ENCODE assay signal across 20 mouse cellular contexts in genomic region chr14:114912271-114912670, GRCm38 (mm10).
A peak's percentile ranks its signal among the peaks of the same experiment; 100 is the strongest.
DNase-seq lines count a peak whose midpoint lies in the region; ATAC-seq and TF ChIP-seq lines count a peak whose summit lies in the region.
"Had no signal": no experiment of that assay in that cellular context is flagged by ENCODE, and none has a peak within 500 bp of the region (broad histone marks: within the 10 kb centered on the region; RNA-seq: fewer than 3 reads in every experiment).

No protein-coding gene starts in this region.

- H3K27ac ChIP-seq in lung, embryonic 14.5 days (ENCODE audit: low read depth): no peak overlapping the region
- H3K27ac ChIP-seq in limb, embryonic 10.5 days: peak overlapping the region; percentile 40; the same call in 1 of the 2 replicates
- H3K27ac ChIP-seq: embryonic facial prominence, embryonic 12.5 days; forebrain, embryonic 15.5 days; heart, embryonic 15.5 days; hindbrain, embryonic 10.5 days; hindbrain, embryonic 14.5 days had no signal

- no peak overlapping the region for H3K9ac ChIP-seq in lung, embryonic 14.5 days
- H3K9ac ChIP-seq: embryonic facial prominence, embryonic 12.5 days; forebrain, embryonic 15.5 days; heart, embryonic 15.5 days; hindbrain, embryonic 14.5 days had no signal

- DNase-seq in frontal cortex, postnatal 14 days (ENCODE audit: low spot score in 2 of 2): no peak
- DNase-seq in lung, embryonic 14.5 days: peak; percentile 8
- DNase-seq in lung, postnatal 36 days: no peak
- peak; percentile 7 for DNase-seq in 3T3-L1 (ENCODE audit: low read depth, low spot score)
- DNase-seq in limb, embryonic 10.5 days (ENCODE audit: low spot score): no peak
- DNase-seq in natural killer cell, adult 2 months (ENCODE audit: low spot score in 2 of 2): no peak
- DNase-seq: cerebellum, adult 11 months; cerebellum, adult 8-10 months; cerebellum, postnatal 14 days; embryo, embryonic 11 days; gastrocnemius, postnatal 36 days; heart, adult 11 months had no signal

- no peaks in the 10 kb centered on the region for H3K9me3 ChIP-seq in lung, embryonic 14.5 days (ENCODE audit: low read depth, low read length)
- H3K9me3 ChIP-seq in limb, embryonic 10.5 days (replicated peaks): no peaks in the 10 kb centered on the region
- H3K9me3 ChIP-seq: embryonic facial prominence, embryonic 12.5 days; forebrain, embryonic 15.5 days; heart, embryonic 15.5 days; hindbrain, embryonic 10.5 days had no signal

- H3K27me3 ChIP-seq in lung, embryonic 14.5 days (ENCODE audit: insufficient read depth, low read length): no peaks in the 10 kb centered on the region
- no peaks in the 10 kb centered on the region for H3K27me3 ChIP-seq in limb, embryonic 10.5 days (ENCODE audit: low read depth, poor library complexity, severe bottlenecking)
- H3K27me3 ChIP-seq: embryonic facial prominence, embryonic 12.5 days; forebrain, embryonic 15.5 days; heart, embryonic 15.5 days had no signal

- ATAC-seq in frontal cortex, adult (ENCODE audit: low TSS enrichment): peak; percentile 71
- no peak for ATAC-seq in lung, embryonic 14.5 days (ENCODE audit: insufficient read depth)
- ATAC-seq: activated CD4-positive, CD25-positive, alpha-beta regulatory T cell, adult 4 months; forebrain, embryonic 15.5 days; Patski had no signal

- no peak for TF ChIP-seq CTCF in lung, embryonic 14.5 days (IDR thresholded peaks at IDR 0.05; ENCODE audit: low read depth)

- H3K4me2 ChIP-seq in lung, embryonic 14.5 days: no peak overlapping the region
- H3K4me2 ChIP-seq: embryonic facial prominence, embryonic 12.5 days; forebrain, embryonic 15.5 days; heart, embryonic 15.5 days; hindbrain, embryonic 14.5 days had no signal

- 54% methylated on average over 7 of the region's 7 CpGs for WGBS in lung, embryonic 14.5 days
- WGBS in limb, embryonic 10.5 days: 84% methylated on average over 7 of the region's 7 CpGs

- H3K4me1 ChIP-seq in lung, embryonic 14.5 days (ENCODE audit: insufficient read depth): no peaks in the 10 kb centered on the region
- peaks cover 7% of the 10 kb centered on the region; the same call in 1 of the 2 replicates for H3K4me1 ChIP-seq in limb, embryonic 10.5 days
- H3K4me1 ChIP-seq: embryonic facial prominence, embryonic 12.5 days; forebrain, embryonic 15.5 days; heart, embryonic 15.5 days had no signal

- no peaks in the 10 kb centered on the region for H3K36me3 ChIP-seq in lung, embryonic 14.5 days (ENCODE audit: insufficient read depth)
- H3K36me3 ChIP-seq in limb, embryonic 10.5 days: no peaks in the 10 kb centered on the region
- H3K36me3 ChIP-seq: embryonic facial prominence, embryonic 12.5 days; forebrain, embryonic 15.5 days; heart, embryonic 15.5 days; hindbrain, embryonic 10.5 days had no signal

- no peak overlapping the region for H3K4me3 ChIP-seq in lung, embryonic 14.5 days (ENCODE audit: low read depth, low read length)
- no peak overlapping the region for H3K4me3 ChIP-seq in limb, embryonic 10.5 days
- H3K4me3 ChIP-seq: embryonic facial prominence, embryonic 12.5 days; forebrain, embryonic 15.5 days; heart, embryonic 15.5 days; hindbrain, embryonic 10.5 days had no signal

Comparison
In these comparisons a context has a peak if more than half of its experiments do, and no peak if none do; other contexts are left out.
1. DNase-seq: peak in lung, embryonic 14.5 days (single experiment) and 3T3-L1 (single experiment); none in frontal cortex, postnatal 14 days (0 of 2), lung, postnatal 36 days (single experiment), limb, embryonic 10.5 days (single experiment) and natural killer cell, adult 2 months (0 of 2).